Mouse (Mus musculus) hindbrain, postnatal 0 days (tissue): ENCODE measurements around the gene Vps37b. TPM values are rescaled to one million over a fixed set of nuclear protein-coding genes. Genes with fewer than 3 reads are reported as not detected.

Source experiments
- ATAC-seq: fragments of 200-750 bp; cut with Nextera tagmentation; 2 replicates; pipeline ENCODE4 v1.8.0; 2017; ENCODE audit warnings: mild to moderate bottlenecking, moderate TSS enrichment, moderate library complexity
- DNase-seq: peaks from one replicate; pipeline ENCODE4 v3.0.0-alpha.2; 2015; ENCODE audit warnings: low spot score
- H3K27ac ChIP-seq: fragments of 300-500 bp; sonication (generic); 2 replicates; pipeline ENCODE4 v1.5.1; 2014; ENCODE audit warnings: mild to moderate bottlenecking
- H3K27me3 ChIP-seq: fragments of 300-500 bp; sonication (generic); 2 replicates; pipeline ENCODE4 v1.6.1; 2014; ENCODE audit warnings: low read length, mixed read lengths; ENCODE audit not compliant: insufficient read depth
- H3K36me3 ChIP-seq: fragments of 300-500 bp; sonication (generic); 2 replicates; pipeline ENCODE4 v1.6.1; 2014; ENCODE audit warnings: low read length, mixed read lengths; ENCODE audit not compliant: insufficient read depth
- H3K4me1 ChIP-seq: fragments of 300-500 bp; sonication (generic); 2 replicates; pipeline ENCODE4 v1.6.1; 2014; ENCODE audit warnings: antibody characterized with exemption, low read length, mixed read lengths; ENCODE audit not compliant: insufficient read depth
- H3K4me2 ChIP-seq: fragments of 300-500 bp; sonication (generic); 2 replicates; pipeline ENCODE4 v1.6.1; 2014; ENCODE audit warnings: low read depth, mild to moderate bottlenecking, low read length, moderate library complexity, mixed read lengths
- H3K4me3 ChIP-seq: fragments of 300-500 bp; sonication (generic); 2 replicates; pipeline ENCODE4 v1.5.1; 2014; ENCODE audit warnings: low read length
- H3K9ac ChIP-seq: fragments of 300-500 bp; sonication (generic); replicated peaks from 2 replicates; pipeline ENCODE4 v1.6.1; 2014; ENCODE audit warnings: mild to moderate bottlenecking, low read length, moderate library complexity, mixed read lengths
- H3K9me3 ChIP-seq: fragments of 300-500 bp; sonication (generic); 2 replicates; pipeline ENCODE4 v1.6.1; 2016; ENCODE audit warnings: low read length, mixed read lengths
- CTCF ChIP-seq: IDR thresholded peaks from 2 replicates; pipeline ENCODE4 v1.5.1; 2016; ENCODE audit warnings: antibody characterized with exemption, control low read depth, low read depth
- WGBS: fragments of 180-500 bp; shearing (Covaris S2); extraction: QIAGEN DNeasy Blood & Tissue Kit; methylation state at CpG from one replicate; pipeline ENCODE4 v1.1.7; 2014; 5-methylcytosine and 5-hydroxymethylcytosine counted together
- polyA plus RNA-seq: library from polyadenylated mRNA; unstranded; fragments of >200 nt; fragmentation: Nextera tagmentation; extraction: Ambion mirVana; gene quantifications from 2 replicates; pipeline ENCODE4 v1.2.1, GENCODE M21; 2015
- total RNA-seq: library from RNA; depleted of rRNA; stranded (reverse); fragments of >200 nt; gene quantifications from 2 replicates; pipeline ENCODE4 v1.2.3, GENCODE M21; 2014

Vps37b gene
- total and polyA plus RNA-seq, 2 experiments from 2014 or later: 94.0 to 104 TPM

GRCm38 (mm10) chr5:123974616-123975111 is 57.4 kb downstream of the Vps37b start:
- peak overlapping the region; percentile 95 for H3K4me2 ChIP-seq
- no peak for TF ChIP-seq CTCF
- 13% methylated on average over 11 of the region's 11 CpGs for WGBS
- ATAC-seq: no peak
- H3K4me3 ChIP-seq: peak overlapping the region; percentile 81
- 0 out of 2 replicates have a peak overlapping the region, but pooled peaks have one; percentile 3 for H3K27ac ChIP-seq
- peak overlapping the region; percentile 24; the same call in 1 of the 2 replicates for H3K9ac ChIP-seq
- peak; percentile 55 for DNase-seq
- no peaks in the 10 kb centered on the region for H3K36me3 ChIP-seq
- H3K4me1 ChIP-seq: peaks cover 21% of the 10 kb centered on the region; the same call in 1 of the 2 replicates
- no peaks in the 10 kb centered on the region for H3K9me3 ChIP-seq
- no peaks in the 10 kb centered on the region for H3K27me3 ChIP-seq

GRCm38 (mm10) chr5:123974179-123974485 is 57.9 kb downstream of the Vps37b start:
- DNase-seq (peak; percentile 34), ATAC-seq (no peak)
- Histone ChIP-seq H3K27me3 (no peaks in the 10 kb centered on the region), H3K9me3 (no peaks in the 10 kb centered on the region), H3K27ac (peak overlapping the region; percentile 78; the same call in 1 of the 2 replicates), H3K4me3 (peak overlapping the region; percentile 81), H3K9ac (peak overlapping the region; percentile 89), H3K4me2 (peak overlapping the region; percentile 95), H3K4me1 (peaks cover 21% of the 10 kb centered on the region; the same call in 1 of the 2 replicates), H3K36me3 (no peaks in the 10 kb centered on the region)
- no peak for TF ChIP-seq CTCF
- 1% methylated on average over 14 of the region's 14 CpGs for WGBS

- no peaks in the 10 kb centered on the region for H3K36me3 ChIP-seq
- DNase-seq (peak; percentile 75), ATAC-seq (peak; percentile 75)
- no peaks in the 10 kb centered on the region for H3K9me3 ChIP-seq
- no peaks in the 10 kb centered on the region for H3K27me3 ChIP-seq
- H3K4me1 ChIP-seq: peaks cover 21% of the 10 kb centered on the region; the same call in 1 of the 2 replicates
- peak within 1 kb of the TSS; percentile 95 for H3K4me2 ChIP-seq
- peak within 1 kb of the TSS; percentile 81 for H3K4me3 ChIP-seq
- H3K9ac ChIP-seq: peak within 1 kb of the TSS; percentile 89
- no peak for TF ChIP-seq CTCF
- peak within 1 kb of the TSS; percentile 78 for H3K27ac ChIP-seq
- WGBS: 1% methylated on average over 60 of the region's 106 CpGs
Measured at GRCm38 (mm10) chr5:123973299-123974178, 58.5 kb downstream of the Vps37b start, which contains the start of gene Hip1r. Hip1r (plus strand) TSS chr5:123973628.

- DNase-seq: no peak
- ATAC-seq: no peak
- Histone ChIP-seq H3K4me2 (no peak overlapping the region), H3K9me3 (no peaks in the 10 kb centered on the region), H3K36me3 (no peaks in the 10 kb centered on the region), H3K4me3 (no peak overlapping the region), H3K9ac (no peak overlapping the region), H3K27ac (no peak overlapping the region), H3K4me1 (peaks cover 16% of the 10 kb centered on the region; the same call in 1 of the 2 replicates), H3K27me3 (no peaks in the 10 kb centered on the region)
- TF ChIP-seq CTCF: no peak
- WGBS: 45% methylated on average over 6 of the region's 6 CpGs
Measured at GRCm38 (mm10) chr5:123972453-123972852, 59.6 kb downstream of the Vps37b start.

GRCm38 (mm10) chr5:123970576-123970975 is 61.5 kb downstream of the Vps37b start:
- no peak overlapping the region for H3K27ac ChIP-seq
- TF ChIP-seq CTCF: no peak
- no peak for DNase-seq
- no peak overlapping the region for H3K9ac ChIP-seq
- no peaks in the 10 kb centered on the region for H3K27me3 ChIP-seq
- no peaks in the 10 kb centered on the region for H3K9me3 ChIP-seq
- H3K4me1 ChIP-seq: 0 out of 2 replicates have a peak, but pooled peaks cover 12% of the 10 kb centered on the region
- 87% methylated on average over 4 of the region's 4 CpGs for WGBS
- no peaks in the 10 kb centered on the region for H3K36me3 ChIP-seq
- ATAC-seq: no peak
- no peak overlapping the region for H3K4me2 ChIP-seq
- no peak overlapping the region for H3K4me3 ChIP-seq

GRCm38 (mm10) chr5:123969216-123969615 is 62.9 kb downstream of the Vps37b start:
- Histone ChIP-seq H3K4me3 (no peak overlapping the region), H3K27ac (no peak overlapping the region), H3K27me3 (no peaks in the 10 kb centered on the region), H3K36me3 (no peaks in the 10 kb centered on the region), H3K4me2 (no peak overlapping the region), H3K4me1 (0 out of 2 replicates have a peak, but pooled peaks cover 6% of the 10 kb centered on the region), H3K9me3 (no peaks in the 10 kb centered on the region), H3K9ac (no peak overlapping the region)
- DNase-seq (no peak), ATAC-seq (no peak)
- WGBS: 51% methylated on average over 8 of the region's 8 CpGs
- TF ChIP-seq CTCF: no peak

- Histone ChIP-seq H3K27ac (no peak overlapping the region), H3K9ac (no peak overlapping the region), H3K4me2 (no peak overlapping the region), H3K4me3 (no peak overlapping the region), H3K9me3 (no peaks in the 10 kb centered on the region), H3K36me3 (no peaks in the 10 kb centered on the region), H3K27me3 (no peaks in the 10 kb centered on the region), H3K4me1 (0 out of 2 replicates have a peak, but pooled peaks cover 6% of the 10 kb centered on the region)
- 87% methylated on average over 5 of the region's 5 CpGs for WGBS
- ATAC-seq: no peak
- TF ChIP-seq CTCF: no peak
- no peak for DNase-seq
Measured at GRCm38 (mm10) chr5:123968468-123968867, 63.6 kb downstream of the Vps37b start.
